Mouse (Mus musculus) neural tube, embryonic 11.5 days (tissue): ENCODE measurements at regions not wholly inside any gene's neighbourhood (a gene's known extent, or its start where the extent isn't known, plus 50 kb on each side); places are given as distances from the start of the nearest gene placed in this dataset.

Experiments used
- ATAC-seq: fragments of 200-750 bp; cut with Nextera tagmentation; 2 replicates; pipeline ENCODE4 v1.8.0; 2017; ENCODE audit warnings: moderate number of reproducible peaks, mild to moderate bottlenecking, moderate TSS enrichment, moderate library complexity; ENCODE audit not compliant: insufficient read depth, low FRiP score, low TSS enrichment
- DNase-seq: peaks from one replicate; pipeline ENCODE4 v3.0.0-alpha.2; 2015; ENCODE audit warnings: low spot score
- H3K27ac ChIP-seq: fragments of 300-500 bp; sonication (generic); 2 replicates; pipeline ENCODE4 v1.5.1; 2014; ENCODE audit warnings: low read depth, mild to moderate bottlenecking, low read length
- H3K27me3 ChIP-seq: fragments of 300-500 bp; sonication (generic); 2 replicates; pipeline ENCODE4 v1.6.1; 2014; ENCODE audit warnings: mild to moderate bottlenecking, low read length, mixed read lengths; ENCODE audit not compliant: control insufficient read depth, insufficient read depth
- H3K36me3 ChIP-seq: fragments of 300-500 bp; sonication (generic); 2 replicates; pipeline ENCODE4 v1.6.1; 2014; ENCODE audit warnings: mild to moderate bottlenecking, low read length, moderate library complexity, mixed read lengths; ENCODE audit not compliant: control insufficient read depth, insufficient read depth
- H3K4me1 ChIP-seq: fragments of 300-500 bp; sonication (generic); 2 replicates; pipeline ENCODE4 v1.6.1; 2014; ENCODE audit warnings: low read length, mixed read lengths; ENCODE audit not compliant: control insufficient read depth, insufficient read depth
- H3K4me2 ChIP-seq: fragments of 300-500 bp; sonication (generic); 2 replicates; pipeline ENCODE4 v1.6.1; 2014; ENCODE audit warnings: low read depth, mild to moderate bottlenecking, moderate library complexity
- H3K4me3 ChIP-seq: fragments of 300-500 bp; sonication (generic); 2 replicates; pipeline ENCODE4 v1.5.1; 2014; ENCODE audit warnings: low read depth, low read length
- H3K9ac ChIP-seq: fragments of 300-500 bp; sonication (generic); 2 replicates; pipeline ENCODE4 v1.6.1; 2014; ENCODE audit warnings: mild to moderate bottlenecking, low read length
- H3K9me3 ChIP-seq: fragments of 300-500 bp; sonication (generic); 2 replicates; pipeline ENCODE4 v1.6.1; 2016; ENCODE audit warnings: low read length; ENCODE audit not compliant: control insufficient read depth
- WGBS: fragments of 180-500 bp; shearing (Covaris S2); extraction: QIAGEN DNeasy Blood & Tissue Kit; methylation state at CpG from one replicate; pipeline ENCODE4 v1.1.7; 2014; 5-methylcytosine and 5-hydroxymethylcytosine counted together

DNA sequence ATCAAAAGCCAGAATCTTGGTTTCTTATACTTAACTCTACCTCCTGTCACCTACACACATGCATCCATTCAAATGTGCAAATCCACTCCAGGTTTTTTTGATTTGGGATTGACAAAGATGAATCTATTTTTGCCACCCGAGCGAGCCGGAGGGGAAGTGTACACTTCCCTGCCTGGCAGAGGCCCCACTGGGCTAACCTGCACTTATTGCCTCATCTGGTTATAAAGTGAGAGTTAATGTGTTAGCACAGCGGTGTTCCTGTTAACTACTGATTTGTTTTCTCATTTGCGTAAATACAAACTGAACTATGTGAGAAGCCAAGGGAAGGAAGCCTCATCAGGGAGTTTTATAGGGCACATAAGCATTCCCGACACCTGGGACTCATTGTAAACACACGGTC, 721.4 kb downstream of the Rab28 start:
- Histone ChIP-seq H3K9me3 (no peaks in the 10 kb centered on the region), H3K4me1 (no peaks in the 10 kb centered on the region), H3K4me2 (no peak overlapping the region), H3K9ac (no peak overlapping the region), H3K36me3 (no peaks in the 10 kb centered on the region), H3K4me3 (no peak overlapping the region), H3K27ac (no peak overlapping the region), H3K27me3 (no peaks in the 10 kb centered on the region)
- ATAC-seq (no peak), DNase-seq (no peak)
- 51% methylated on average over 7 of the region's 7 CpGs for WGBS

DNA sequence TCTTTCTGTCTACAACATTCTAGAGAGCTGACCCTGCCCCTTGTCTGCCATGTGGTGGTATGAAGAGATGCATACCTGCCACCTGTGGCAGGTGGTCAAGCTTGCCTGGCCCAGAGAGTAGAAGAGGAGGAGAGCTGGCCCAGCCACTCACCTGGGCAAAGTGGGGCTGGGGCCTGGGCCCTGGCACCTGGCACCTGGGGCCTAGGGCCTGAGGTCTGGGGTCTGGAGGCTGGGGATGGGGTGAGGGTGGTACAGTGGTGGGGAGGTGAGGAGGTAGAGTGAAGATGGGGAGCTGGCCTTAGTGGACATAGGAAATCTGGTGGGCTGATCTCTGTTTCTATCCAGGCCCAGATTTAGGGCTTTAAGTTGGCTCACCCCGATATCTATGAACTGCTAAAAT, 733.1 kb downstream of the Rab28 start:
- no peaks in the 10 kb centered on the region for H3K9me3 ChIP-seq
- H3K27me3 ChIP-seq = no peaks in the 10 kb centered on the region
- WGBS = 100% methylated on average over 1 of the region's 1 CpGs
- H3K4me3 ChIP-seq = no peak overlapping the region
- H3K4me2 ChIP-seq = no peak overlapping the region
- ATAC-seq (no peak), DNase-seq (no peak)
- H3K9ac ChIP-seq = no peak overlapping the region
- H3K27ac ChIP-seq = no peak overlapping the region
- no peaks in the 10 kb centered on the region for H3K36me3 ChIP-seq
- no peaks in the 10 kb centered on the region for H3K4me1 ChIP-seq

GRCm38 (mm10) chr5:40952901-40953595, 754.9 kb downstream of the Rab28 start:
- H3K9ac ChIP-seq = no peak overlapping the region
- H3K4me2 ChIP-seq = no peak overlapping the region
- no peaks in the 10 kb centered on the region for H3K36me3 ChIP-seq
- WGBS = 9% methylated on average over 4 of the region's 4 CpGs
- H3K27ac ChIP-seq = no peak overlapping the region
- H3K4me1 ChIP-seq = no peaks in the 10 kb centered on the region
- DNase-seq (peak; percentile 67), ATAC-seq (peak; percentile 83)
- no peak overlapping the region for H3K4me3 ChIP-seq
- no peaks in the 10 kb centered on the region for H3K9me3 ChIP-seq
- H3K27me3 ChIP-seq = no peaks in the 10 kb centered on the region

- ATAC-seq (no peak), DNase-seq (no peak)
- Histone ChIP-seq H3K9ac (no peak overlapping the region), H3K9me3 (no peaks in the 10 kb centered on the region), H3K4me1 (no peaks in the 10 kb centered on the region), H3K4me3 (no peak overlapping the region), H3K36me3 (no peaks in the 10 kb centered on the region), H3K27ac (no peak overlapping the region), H3K4me2 (no peak overlapping the region), H3K27me3 (no peaks in the 10 kb centered on the region)
- whole genome bisulfite sequencing = 71% methylated on average over 3 of the region's 3 CpGs
Measured at GRCm38 (mm10) chr5:40929127-40929526, 778.8 kb downstream of the Rab28 start.

DNA sequence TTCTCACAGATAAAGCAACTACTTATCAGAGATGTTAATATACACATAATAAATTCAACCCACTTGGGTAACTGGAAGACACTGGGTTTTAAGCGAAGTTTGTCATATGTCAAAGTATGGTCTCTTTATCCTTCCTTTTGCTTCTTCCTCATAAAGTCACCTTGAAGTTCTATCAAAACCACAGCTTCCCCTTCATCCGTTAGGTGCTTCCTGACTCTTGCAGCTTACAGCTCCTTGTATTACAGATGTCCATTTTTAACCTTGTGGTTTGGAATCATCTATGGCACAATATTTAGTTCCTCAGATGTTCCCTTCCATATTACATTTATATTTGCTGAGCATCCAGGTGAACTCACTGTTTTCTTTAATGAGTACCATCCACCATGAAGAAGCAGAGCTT, 787.0 kb downstream of the Rab28 start:
- Histone ChIP-seq H3K9me3 (no peaks in the 10 kb centered on the region), H3K4me3 (no peak overlapping the region), H3K27ac (no peak overlapping the region), H3K36me3 (no peaks in the 10 kb centered on the region), H3K4me1 (no peaks in the 10 kb centered on the region), H3K9ac (no peak overlapping the region), H3K4me2 (no peak overlapping the region), H3K27me3 (no peaks in the 10 kb centered on the region)
- 85% methylated on average over 2 of the region's 2 CpGs for WGBS
- ATAC-seq (no peak), DNase-seq (no peak)

DNA sequence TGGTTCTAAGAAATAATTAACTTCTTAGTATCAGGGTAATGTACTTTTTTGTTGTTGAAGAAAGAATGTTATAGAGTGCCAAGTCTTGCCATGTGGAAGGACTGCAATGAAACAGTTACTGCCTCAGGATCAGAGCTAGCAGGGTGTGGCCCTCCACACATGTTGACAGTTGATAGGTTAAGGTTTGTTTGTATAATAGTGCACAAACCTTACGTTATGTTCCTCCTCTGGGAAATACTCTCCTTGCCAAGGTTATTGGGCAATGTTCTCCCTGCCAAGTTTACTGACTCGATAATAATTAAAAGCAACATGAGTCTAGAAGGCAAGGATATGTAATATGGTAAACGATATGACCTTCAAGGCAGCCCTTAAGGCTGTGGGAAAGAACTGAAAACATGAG, 799.2 kb downstream of the Rab28 start:
- Histone ChIP-seq H3K9me3 (no peaks in the 10 kb centered on the region), H3K4me1 (no peaks in the 10 kb centered on the region)
- no peak for ATAC-seq

GRCm38 (mm10) chr5:40901742-40902141, 806.2 kb downstream of the Rab28 start:
- H3K27ac ChIP-seq = no peak overlapping the region
- no peaks in the 10 kb centered on the region for H3K27me3 ChIP-seq
- ATAC-seq = no peak
- no peak overlapping the region for H3K4me2 ChIP-seq
- no peak overlapping the region for H3K9ac ChIP-seq
- H3K36me3 ChIP-seq = no peaks in the 10 kb centered on the region
- 85% methylated on average over 1 of the region's 1 CpGs for WGBS
- H3K4me1 ChIP-seq = no peaks in the 10 kb centered on the region
- no peak for DNase-seq
- H3K4me3 ChIP-seq = no peak overlapping the region
- H3K9me3 ChIP-seq = no peaks in the 10 kb centered on the region

More for the DNA sequence above, 799.2 kb downstream of the Rab28 start:
- H3K9ac ChIP-seq = no peak overlapping the region
- no peak overlapping the region for H3K4me2 ChIP-seq
- no peak overlapping the region for H3K27ac ChIP-seq
- H3K4me3 ChIP-seq = no peak overlapping the region
- 80% methylated on average over 3 of the region's 3 CpGs for WGBS
- no peak for DNase-seq
- H3K36me3 ChIP-seq = no peaks in the 10 kb centered on the region
- no peaks in the 10 kb centered on the region for H3K27me3 ChIP-seq

- Histone ChIP-seq H3K36me3 (no peaks in the 10 kb centered on the region), H3K27ac (no peak overlapping the region), H3K4me2 (no peak overlapping the region), H3K9me3 (no peaks in the 10 kb centered on the region), H3K4me1 (no peaks in the 10 kb centered on the region), H3K4me3 (no peak overlapping the region), H3K9ac (no peak overlapping the region), H3K27me3 (no peaks in the 10 kb centered on the region)
- ATAC-seq (no peak), DNase-seq (no peak)
- WGBS = 77% methylated on average over 5 of the region's 5 CpGs
Measured at GRCm38 (mm10) chr5:40882886-40883285, 825.1 kb downstream of the Rab28 start.

DNA sequence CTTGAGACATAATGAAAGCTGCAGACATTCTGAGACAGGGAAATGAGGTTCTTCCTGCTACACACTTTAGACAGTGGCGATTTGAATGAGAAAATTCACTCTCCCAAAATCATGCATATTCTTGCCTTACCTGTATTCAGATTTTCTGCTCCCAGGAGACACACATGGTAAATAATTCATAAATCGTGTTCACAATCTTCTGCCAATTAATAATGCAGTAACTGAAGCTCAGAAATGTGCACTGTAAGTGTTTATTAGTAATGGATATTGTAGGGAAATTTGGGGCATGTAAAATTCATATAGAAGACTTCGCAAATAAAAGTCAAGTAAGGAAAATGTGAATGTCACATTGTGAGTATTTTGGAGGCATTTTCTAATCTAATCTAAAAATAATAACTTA, 830.2 kb downstream of the Rab28 start:
- Histone ChIP-seq H3K9me3 (no peaks in the 10 kb centered on the region), H3K4me1 (no peaks in the 10 kb centered on the region), H3K27ac (no peak overlapping the region), H3K4me2 (no peak overlapping the region), H3K36me3 (no peaks in the 10 kb centered on the region), H3K9ac (no peak overlapping the region), H3K4me3 (no peak overlapping the region), H3K27me3 (no peaks in the 10 kb centered on the region)
- 72% methylated on average over 3 of the region's 3 CpGs for WGBS
- ATAC-seq = no peak
- no peak for DNase-seq
